Mouse (Mus musculus) lung, postnatal 25 days (tissue): ENCODE measurements around the gene C330021F23Rik.

Source experiments
- DNase-seq: peaks from one replicate; pipeline ENCODE4 v3.0.0; 2022; ENCODE audit warnings: low spot score

The C330021F23Rik gene

GRCm38 (mm10) chr8:3587391-3588257 lies 19.8 kb downstream of the C330021F23Rik start:
- DNase-seq: peak; percentile 74

DNA sequence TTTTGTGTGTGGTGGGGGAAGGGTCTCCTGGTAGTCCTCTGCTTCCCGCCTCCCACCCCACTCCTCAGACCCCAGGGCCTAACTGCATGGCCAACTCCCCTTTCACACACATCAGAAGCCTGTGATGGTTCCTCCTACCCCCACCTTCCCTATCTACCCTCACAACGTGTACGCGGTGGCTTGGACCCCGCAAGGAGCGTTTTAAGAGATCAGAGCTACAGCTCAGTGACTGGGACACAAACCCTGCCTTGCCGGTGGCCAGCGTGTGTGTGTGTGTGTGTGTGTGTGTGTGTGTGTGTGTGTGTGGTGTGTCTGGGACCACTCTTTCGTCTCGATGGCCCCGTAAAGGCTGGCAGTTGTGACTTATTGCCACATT lies 20.5 kb downstream of the C330021F23Rik start:
- no peak for DNase-seq

DNA sequence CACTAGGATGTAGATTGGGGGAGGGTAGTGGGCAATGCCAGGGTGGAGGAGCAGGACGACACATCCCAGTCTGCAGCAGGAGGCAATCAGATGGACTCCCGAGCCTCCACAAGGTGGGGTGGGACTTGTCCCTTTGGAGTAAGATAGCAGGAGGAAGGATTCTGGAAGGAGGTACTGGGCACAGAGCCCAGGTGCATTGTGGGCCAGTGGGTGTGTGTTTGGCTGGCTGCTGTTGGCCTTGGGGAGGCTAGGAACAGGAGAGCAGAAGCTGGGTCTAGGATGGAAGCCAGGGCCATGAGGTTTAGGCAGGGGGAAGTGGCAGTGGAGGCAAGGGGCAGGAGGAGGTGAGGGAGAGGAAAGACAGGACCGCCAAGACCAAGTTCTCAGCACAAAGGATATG lies 25.7 kb downstream of the C330021F23Rik start:
- DNase-seq: peak; percentile 26

DNA sequence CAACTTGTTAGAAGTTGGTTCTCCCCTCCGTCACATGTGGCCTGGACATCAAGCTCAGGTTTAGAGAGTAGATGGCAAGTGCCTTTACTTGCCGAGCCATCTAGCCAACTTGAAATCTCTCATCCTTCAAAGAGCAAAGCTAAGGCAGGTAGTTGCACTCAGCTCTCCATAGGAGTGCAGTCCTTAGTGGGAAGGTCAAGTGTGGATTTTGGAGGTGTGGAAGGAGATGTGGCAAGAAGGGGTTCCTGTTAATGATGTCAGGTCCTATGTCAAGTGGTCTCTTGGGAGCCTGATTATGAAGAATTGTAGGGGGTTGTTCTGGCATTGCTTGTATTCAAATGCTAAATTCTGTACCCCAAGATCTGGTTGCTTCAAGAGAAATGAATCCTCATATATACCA lies 26.7 kb downstream of the C330021F23Rik start:
- DNase-seq: peak; percentile 54

GRCm38 (mm10) chr8:3598054-3598453 lies 30.3 kb downstream of the C330021F23Rik start:
- DNase-seq: no peak

GRCm38 (mm10) chr8:3599219-3599618 lies 31.4 kb downstream of the C330021F23Rik start:
- DNase-seq: no peak

- peak; percentile 31 for DNase-seq
Measured at GRCm38 (mm10) chr8:3600401-3600800, 32.6 kb downstream of the C330021F23Rik start.

DNA sequence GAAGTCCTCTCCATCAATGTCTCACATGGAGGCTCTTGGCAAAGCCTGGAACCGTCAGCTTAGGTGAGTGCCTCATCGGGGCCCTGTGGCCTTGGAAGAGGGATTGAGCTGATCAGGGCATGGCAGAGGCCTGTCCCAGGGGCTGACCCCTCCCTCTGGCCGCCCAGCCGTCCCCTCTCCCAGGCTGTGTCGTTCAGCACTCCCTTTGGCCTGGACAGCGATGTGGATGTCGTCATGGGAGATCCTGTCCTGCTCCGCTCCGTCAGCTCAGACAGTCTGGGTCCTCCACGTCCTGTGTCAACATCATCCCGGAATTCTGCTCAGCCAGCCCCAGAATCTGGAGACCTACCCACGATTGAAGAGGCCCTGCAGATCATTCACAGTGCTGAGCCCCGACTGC lies 35.6 kb downstream of the C330021F23Rik start:
- no peak for DNase-seq

DNA sequence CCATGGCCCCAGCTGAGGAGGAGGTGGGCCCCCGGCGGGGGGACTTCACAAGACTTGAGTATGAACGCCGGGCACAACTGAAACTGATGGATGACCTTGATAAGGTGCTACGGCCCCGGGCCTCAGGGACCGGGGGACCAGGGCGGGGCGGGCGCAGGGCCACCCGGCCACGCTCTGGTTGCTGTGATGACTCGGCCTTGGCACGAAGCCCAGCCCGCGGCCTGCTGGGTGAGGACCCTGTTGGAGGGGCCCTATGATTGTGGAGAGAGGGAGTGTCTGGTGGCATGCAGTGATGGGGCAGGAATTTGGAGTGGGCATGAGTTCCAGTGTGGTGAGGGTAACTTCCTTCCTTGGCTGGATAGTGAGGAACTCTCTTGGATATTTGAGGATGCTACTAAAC lies 38.8 kb downstream of the C330021F23Rik start:
- DNase-seq: no peak

DNA sequence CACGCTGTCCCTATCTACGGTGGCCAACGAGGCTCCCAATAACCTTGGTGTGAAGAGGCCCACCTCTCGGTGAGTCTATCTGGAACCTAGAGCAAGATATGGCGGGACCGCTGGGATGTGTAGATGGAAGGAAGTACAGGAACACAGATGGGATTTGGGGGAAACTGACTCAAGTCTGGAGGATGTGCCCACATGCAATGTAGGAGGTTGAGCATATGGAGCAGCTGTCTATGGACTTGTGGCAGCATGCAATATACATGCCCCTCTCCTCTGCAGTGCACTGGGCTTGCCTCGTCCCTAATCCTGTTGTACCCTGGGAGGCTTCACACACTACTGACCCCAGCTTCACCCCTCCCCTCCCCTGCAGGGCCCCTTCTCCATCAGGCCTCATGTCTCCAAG lies 40.0 kb downstream of the C330021F23Rik start:
- no peak for DNase-seq

DNA sequence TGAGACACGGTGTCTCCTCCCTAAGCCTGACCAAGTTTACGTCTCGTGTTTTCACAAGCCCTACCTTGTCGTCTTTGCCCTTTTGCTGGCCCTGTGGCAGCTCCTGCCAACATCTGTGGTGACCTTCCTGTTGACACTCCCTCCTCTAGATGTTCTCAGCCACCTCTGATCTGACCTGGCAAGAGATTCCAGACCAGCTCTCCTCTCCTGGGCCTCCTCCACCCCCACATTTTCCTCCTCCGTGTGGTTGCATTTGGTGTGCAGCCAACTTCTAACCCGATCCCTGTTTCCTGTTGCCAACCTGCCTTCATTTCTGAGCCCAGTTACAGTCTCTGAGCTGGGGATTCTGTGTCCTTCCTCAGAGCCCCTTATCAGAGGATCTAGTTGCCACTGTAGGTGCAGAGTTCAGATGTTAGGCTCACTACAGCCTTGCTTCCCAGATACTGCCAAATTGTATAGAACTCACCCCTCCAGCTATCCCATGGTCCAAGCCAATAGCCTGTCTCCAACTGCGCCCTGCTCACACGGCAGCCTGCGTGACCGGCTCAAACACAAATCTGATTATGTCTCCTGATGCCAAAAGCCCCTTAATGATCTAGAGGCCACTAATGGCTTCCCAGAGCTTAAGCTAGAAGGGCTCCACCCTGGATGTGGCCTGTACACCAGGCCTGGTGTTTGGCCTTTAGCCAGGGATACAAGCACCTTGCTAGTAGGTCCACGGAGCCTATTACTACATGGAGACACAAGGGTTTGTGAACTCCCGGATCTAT lies 41.4 kb downstream of the C330021F23Rik start:
- peak; percentile 67 for DNase-seq

DNA sequence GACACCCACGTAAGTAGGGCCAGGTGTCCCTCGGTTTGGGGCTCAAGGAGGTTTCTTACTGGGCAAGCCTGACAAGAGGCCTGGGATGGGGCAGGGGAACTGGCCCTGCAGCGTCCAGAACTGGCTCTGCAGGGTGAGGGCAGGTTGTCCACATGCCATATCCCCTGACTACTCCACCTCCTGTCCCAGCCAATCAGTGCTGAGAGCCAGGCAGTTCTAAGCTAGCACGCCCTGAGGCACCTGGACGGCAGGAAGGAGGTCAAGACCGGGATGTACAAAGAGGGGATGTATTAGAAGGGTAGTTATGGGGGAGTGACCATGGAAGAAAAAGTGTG lies 42.0 kb downstream of the C330021F23Rik start:
- DNase-seq: peak; percentile 60

DNA sequence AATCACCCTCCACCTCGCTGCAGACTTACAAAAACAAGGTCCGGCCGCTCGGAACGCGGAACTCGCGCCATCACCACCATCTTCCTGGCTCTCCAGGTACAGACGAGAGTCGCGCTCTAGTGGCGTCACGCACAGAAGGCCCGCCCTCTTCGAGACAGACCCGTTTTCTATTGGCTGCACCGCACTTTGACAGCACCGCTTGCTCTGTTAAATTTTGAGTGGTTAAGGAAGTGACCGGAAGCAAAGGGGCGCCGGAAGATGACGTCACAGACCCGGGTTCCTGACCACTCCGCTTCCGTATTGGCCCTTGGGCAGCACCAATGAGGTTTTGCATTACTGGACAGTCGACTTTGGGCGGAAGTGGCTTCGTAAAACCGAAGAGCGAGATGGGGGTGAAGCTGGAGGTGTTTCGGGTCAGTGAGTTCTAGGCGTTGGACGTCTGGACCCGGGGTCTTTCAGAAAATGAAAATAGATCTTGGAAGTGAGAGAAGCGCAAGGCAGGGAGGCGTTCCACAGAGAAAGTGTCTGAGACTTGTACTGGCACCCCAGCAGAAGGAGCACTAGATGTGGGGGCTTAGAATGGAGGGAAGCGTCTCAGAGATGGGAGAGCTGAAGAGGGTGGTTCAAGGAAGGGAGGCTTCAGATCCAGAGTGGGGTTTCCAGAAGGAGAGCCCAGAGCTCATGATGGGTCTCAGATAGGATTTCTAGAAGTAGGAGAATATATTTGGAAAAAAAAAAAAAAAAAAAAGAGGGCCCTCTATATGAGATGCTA lies 53.6 kb downstream of the C330021F23Rik start, which contains the start of the genes Xab2 and Pet100:
Xab2 (minus strand) TSS at position 118 of the 772 bp plus-strand sequence.
Pet100 (plus strand) TSS at position 350 of the 772 bp plus-strand sequence.
- peak; percentile 99 for DNase-seq

- no peak for DNase-seq
Measured at GRCm38 (mm10) chr8:3622119-3622518, 54.3 kb downstream of the C330021F23Rik start.

DNA sequence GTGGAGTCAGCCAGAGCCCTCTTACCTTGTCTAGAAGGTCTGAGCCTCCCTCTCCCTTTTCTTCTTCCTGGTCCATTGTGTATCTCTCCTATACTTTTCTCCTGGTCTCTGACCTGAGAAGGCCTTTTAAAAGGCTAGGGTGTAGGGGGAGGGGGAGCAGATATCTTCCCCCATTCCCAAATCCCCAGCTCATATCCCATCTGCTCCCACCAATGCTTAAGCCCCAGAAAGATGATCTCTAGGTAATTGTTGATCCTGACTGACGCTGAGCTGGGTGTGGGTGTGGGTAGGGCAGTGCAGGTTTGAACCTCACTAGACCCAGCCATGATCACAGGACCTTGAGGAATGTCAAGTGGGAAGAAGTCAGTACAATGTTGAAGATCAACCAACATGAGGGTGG lies 57.7 kb downstream of the C330021F23Rik start, which contains the start of gene Pcp2:
Pcp2 (minus strand) TSS at position 101 of the 400 bp plus-strand sequence.
- no peak for DNase-seq

DNA sequence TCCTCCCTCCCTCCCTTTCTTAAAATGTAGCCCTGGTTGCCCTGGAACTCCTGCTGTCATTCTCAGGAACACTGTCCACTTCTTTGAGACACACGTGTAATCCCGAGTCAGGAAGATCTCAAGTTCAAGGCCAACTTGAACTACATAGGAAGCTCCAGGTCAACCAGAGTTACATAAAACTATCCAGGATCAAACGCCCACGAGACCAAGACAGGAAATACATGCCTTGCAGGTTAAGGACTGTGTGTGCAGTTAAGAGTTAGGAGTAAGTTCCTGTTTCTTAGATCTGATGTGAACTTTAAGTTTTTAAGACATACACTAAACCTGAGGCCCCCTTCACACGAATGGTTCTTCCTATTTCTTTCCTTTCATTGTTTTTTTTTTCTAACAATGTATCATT lies 59.2 kb downstream of the C330021F23Rik start:
- DNase-seq: no peak

DNA sequence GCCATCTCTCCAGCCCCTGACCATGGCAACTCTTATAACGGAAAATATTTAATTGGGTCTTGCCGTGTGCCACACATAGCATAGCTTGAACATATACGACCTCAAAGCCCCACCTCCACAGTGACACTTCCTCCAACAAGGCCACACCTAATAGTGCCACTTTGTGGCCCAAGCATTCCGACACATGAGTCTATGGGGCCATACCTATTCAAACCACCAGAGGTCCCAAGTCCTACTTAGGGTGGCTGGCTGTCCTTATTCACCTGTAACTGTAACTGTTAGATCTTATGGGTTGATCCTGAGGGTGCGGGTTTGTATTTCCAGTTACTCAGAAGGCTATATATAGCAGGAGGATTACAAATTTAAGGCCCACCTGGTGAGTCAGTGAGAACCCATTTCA lies 60.2 kb downstream of the C330021F23Rik start:
- DNase-seq: peak; percentile 24

DNA sequence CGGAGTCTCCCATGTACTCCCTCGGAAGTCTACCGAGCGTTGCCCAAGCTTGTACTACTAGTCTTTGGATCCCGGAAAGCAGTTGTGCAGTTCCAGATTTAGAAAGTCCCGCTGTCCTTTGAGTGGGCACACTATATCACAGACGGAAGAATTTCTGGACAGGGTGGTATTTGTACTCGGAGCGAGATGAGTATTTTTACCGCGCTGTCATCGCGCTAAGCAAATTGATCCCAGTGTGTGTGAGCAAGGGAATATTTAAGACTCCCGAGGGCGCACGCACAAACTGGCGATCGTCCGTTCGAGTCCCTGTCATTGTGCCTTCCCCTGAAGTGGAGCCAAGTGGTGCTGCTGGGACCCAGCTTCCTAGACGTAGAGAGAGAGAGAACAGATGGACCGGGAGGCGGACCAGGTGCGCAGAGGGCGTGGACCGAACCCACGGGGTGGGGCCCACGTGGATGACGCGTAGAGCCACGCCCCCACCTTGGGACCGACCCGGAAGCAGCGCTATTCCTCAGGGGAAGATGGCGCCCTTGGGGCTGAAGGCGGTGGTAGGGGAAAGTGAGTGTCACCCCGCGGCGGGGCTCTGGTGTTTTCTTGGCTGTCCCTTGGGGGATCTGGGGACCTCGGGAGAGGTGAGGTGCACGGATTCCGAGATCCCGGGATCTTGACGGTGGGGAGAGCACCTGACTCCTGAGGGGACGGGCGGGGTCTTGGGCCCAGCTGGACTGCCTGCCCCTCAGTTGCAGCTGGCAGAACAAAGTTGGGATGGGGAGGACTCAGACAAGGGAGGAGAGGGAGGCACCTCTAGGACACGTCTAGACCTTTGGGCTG lies 63.1 kb downstream of the C330021F23Rik start, which contains the start of gene Stxbp2:
Stxbp2 (plus strand) TSS at position 309 of the 831 bp plus-strand sequence.
- DNase-seq: peak; percentile 85

DNA sequence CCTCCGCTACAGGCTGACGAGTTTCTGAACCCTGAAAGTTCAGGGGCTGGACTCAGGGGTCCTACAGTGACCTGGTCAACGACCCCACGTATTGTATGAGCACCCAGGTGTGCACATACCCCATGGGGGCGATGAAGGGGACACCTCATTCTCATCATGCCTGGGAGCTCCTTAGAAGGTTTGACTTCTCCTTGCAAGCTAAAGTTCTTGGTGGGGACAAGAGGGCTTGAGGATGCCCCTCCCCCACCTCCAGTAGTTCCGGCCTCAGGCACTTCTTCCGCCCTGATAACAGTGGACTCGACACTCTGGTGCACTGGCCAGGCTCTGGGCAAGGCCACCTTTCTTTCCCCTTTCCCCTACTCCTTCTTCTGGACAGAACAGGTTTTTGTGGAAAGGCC lies 63.7 kb downstream of the C330021F23Rik start:
- DNase-seq: peak; percentile 47
